Mouse (Mus musculus) thymus, adult 2 months (tissue): ENCODE results near the gene Adck2. TPM values are rescaled to one million over a fixed set of nuclear protein-coding genes. Genes with fewer than 3 reads are reported as not detected.

ENCODE experiments used
- DNase-seq: peaks from one replicate; pipeline ENCODE4 v3.0.0; 2021
- H3K27ac ChIP-seq: fragments of 200-500 bp; 2 replicates; pipeline ENCODE4 v1.5.1; 2012; ENCODE audit warnings: low read length, control low read depth; ENCODE audit not compliant: control insufficient read depth, insufficient read depth
- H3K27me3 ChIP-seq: fragments of 200-500 bp; 2 replicates; pipeline ENCODE4 v1.6.1; 2012; ENCODE audit warnings: mild to moderate bottlenecking, low read length, moderate library complexity, mixed read lengths; ENCODE audit not compliant: control insufficient read depth, insufficient read depth
- H3K36me3 ChIP-seq: fragments of 200-500 bp; 2 replicates; pipeline ENCODE4 v1.6.1; 2012; ENCODE audit warnings: mild to moderate bottlenecking, low read length, moderate library complexity; ENCODE audit not compliant: control insufficient read depth, insufficient read depth
- H3K4me1 ChIP-seq: fragments of 200-500 bp; replicated peaks from 2 replicates; pipeline ENCODE4 v1.6.1; 2012; ENCODE audit warnings: low read length; ENCODE audit not compliant: control insufficient read depth, insufficient read depth
- H3K4me3 ChIP-seq: fragments of 200-500 bp; 2 replicates; pipeline ENCODE4 v1.5.1; 2012; ENCODE audit warnings: mild to moderate bottlenecking, low read length, control low read depth, moderate library complexity; ENCODE audit not compliant: control insufficient read depth, insufficient read depth
- CTCF ChIP-seq: fragments of 200-500 bp; IDR thresholded peaks from 2 replicates; pipeline ENCODE4 v1.5.1; 2012; ENCODE audit warnings: mild to moderate bottlenecking, control low read depth, low read length, moderate library complexity, borderline replicate concordance; ENCODE audit not compliant: control insufficient read depth, poor library complexity, insufficient read depth; ENCODE audit errors: extremely low read depth
- POLR2A ChIP-seq: fragments of 200-500 bp; IDR thresholded peaks from 2 replicates; pipeline ENCODE4 v1.6.1; 2012; ENCODE audit warnings: mild to moderate bottlenecking, low read length, control low read depth, moderate library complexity; ENCODE audit not compliant: control insufficient read depth, poor library complexity, insufficient read depth; ENCODE audit errors: extremely low read depth
- WGBS: fragments of 180-500 bp; shearing (Covaris S2); methylation state at CpG from one replicate; pipeline ENCODE4 v1.1.7; 2018; 5-methylcytosine and 5-hydroxymethylcytosine counted together
- polyA plus RNA-seq: library from polyadenylated mRNA; depleted of rRNA; stranded (reverse); fragments of >200 nt; gene quantifications from 2 replicates; pipeline ENCODE4 v1.2.3, GENCODE M21; 2012

The Adck2 gene
- polyA plus RNA-seq, 1 experiment, result 17.0 TPM

- no peak overlapping the region for H3K4me3 ChIP-seq
- H3K4me1 ChIP-seq, result peaks cover 12% of the 10 kb centered on the region
- no peak overlapping the region for H3K27ac ChIP-seq
- TF ChIP-seq CTCF (no peak), POLR2A (no peak)
- no peak for DNase-seq
- no peaks in the 10 kb centered on the region for H3K36me3 ChIP-seq
- H3K27me3 ChIP-seq, result no peaks in the 10 kb centered on the region
- WGBS, result 84% methylated on average over 1 of the region's 1 CpGs
Observed at GRCm38 (mm10) chr6:39536621-39537020, 37.1 kb upstream of the Adck2 start.

GRCm38 (mm10) chr6:39537276-39537675 lies 36.4 kb upstream of the Adck2 start:
- Histone ChIP-seq H3K36me3 (no peaks in the 10 kb centered on the region), H3K4me3 (no peak overlapping the region), H3K4me1 (peaks cover 12% of the 10 kb centered on the region), H3K27ac (no peak overlapping the region), H3K27me3 (no peaks in the 10 kb centered on the region)
- WGBS, result 97% methylated on average over 5 of the region's 5 CpGs
- no peak for TF ChIP-seq CTCF
- no peak for TF ChIP-seq POLR2A
- DNase-seq, result no peak

GRCm38 (mm10) chr6:39538227-39538626 lies 35.4 kb upstream of the Adck2 start:
- no peaks in the 10 kb centered on the region for H3K36me3 ChIP-seq
- DNase-seq, result no peak
- no peak overlapping the region for H3K27ac ChIP-seq
- TF ChIP-seq CTCF (no peak), POLR2A (no peak)
- no peaks in the 10 kb centered on the region for H3K27me3 ChIP-seq
- 30% methylated on average over 8 of the region's 8 CpGs for WGBS
- H3K4me1 ChIP-seq, result peaks cover 17% of the 10 kb centered on the region
- H3K4me3 ChIP-seq, result no peak overlapping the region

- Histone ChIP-seq H3K27me3 (no peaks in the 10 kb centered on the region), H3K4me3 (no peak overlapping the region), H3K27ac (no peak overlapping the region), H3K36me3 (no peaks in the 10 kb centered on the region), H3K4me1 (peaks cover 17% of the 10 kb centered on the region)
- no peak for DNase-seq
- TF ChIP-seq POLR2A, result no peak
- TF ChIP-seq CTCF, result no peak
- WGBS, result 40% methylated on average over 7 of the region's 7 CpGs
Observed at GRCm38 (mm10) chr6:39539679-39540155, 34.0 kb upstream of the Adck2 start.

DNA sequence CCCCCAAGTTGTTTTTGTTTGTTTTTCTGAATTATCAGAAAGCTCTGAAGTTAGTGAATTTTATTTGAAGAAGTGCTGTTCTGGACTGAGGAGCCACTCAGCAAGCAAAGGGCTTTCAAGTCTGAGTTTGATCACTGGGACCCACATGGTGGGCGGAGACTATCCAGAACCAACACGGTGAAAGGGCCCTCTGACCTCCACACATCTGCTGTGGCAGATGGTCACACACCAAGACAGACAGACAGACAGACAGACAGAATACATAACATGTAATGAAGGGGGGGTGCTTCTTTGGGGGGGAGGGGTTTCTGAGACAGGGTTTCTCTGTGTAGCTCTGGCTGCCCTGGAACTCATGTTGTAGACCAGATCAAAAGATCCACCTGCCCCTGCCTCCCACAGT lies 33.1 kb upstream of the Adck2 start:
- Histone ChIP-seq H3K27me3 (no peaks in the 10 kb centered on the region), H3K27ac (no peak overlapping the region), H3K4me3 (no peak overlapping the region), H3K4me1 (peaks cover 17% of the 10 kb centered on the region), H3K36me3 (no peaks in the 10 kb centered on the region)
- 56% methylated on average over 2 of the region's 2 CpGs for WGBS
- no peak for DNase-seq
- TF ChIP-seq POLR2A (no peak), CTCF (no peak)

- Histone ChIP-seq H3K36me3 (no peaks in the 10 kb centered on the region), H3K4me3 (no peak overlapping the region), H3K27ac (no peak overlapping the region), H3K4me1 (peaks cover 17% of the 10 kb centered on the region), H3K27me3 (no peaks in the 10 kb centered on the region)
- WGBS, result 63% methylated on average over 15 of the region's 15 CpGs
- no peak for TF ChIP-seq POLR2A
- TF ChIP-seq CTCF, result no peak
- peak; percentile 12 for DNase-seq
Observed at GRCm38 (mm10) chr6:39542631-39543597, 30.8 kb upstream of the Adck2 start.
